In genomic region chr3:88500087-88500486, GRCm38 (mm10) we compare ENCODE assay signal across 10 mouse cellular contexts. TPM values are rescaled to one million over a fixed set of nuclear protein-coding genes. Genes with fewer than 3 reads are reported as not detected.
DNase-seq lines count a peak whose midpoint lies in the region; ATAC-seq and TF ChIP-seq lines count a peak whose summit lies in the region.
"Had no signal": no experiment of that assay in that cellular context is flagged by ENCODE, and none has a peak within 500 bp of the region (broad histone marks: within the 10 kb centered on the region; RNA-seq: fewer than 3 reads in every experiment).

No protein-coding gene starts in this region.

- H3K9me3 ChIP-seq in heart, embryonic 14.5 days (ENCODE audit: control insufficient read depth, low read length), result no peaks in the 10 kb centered on the region
- no peaks in the 10 kb centered on the region for H3K9me3 ChIP-seq in MEL (replicated peaks; ENCODE audit: insufficient read depth, low read length)
- H3K9me3 ChIP-seq in liver, embryonic 14.5 days (ENCODE audit: control insufficient read depth, low read length), result no peaks in the 10 kb centered on the region

- peak in 2 of 3 experiments; percentile 19 to 30; a peak in 3 of 6 replicates for TF ChIP-seq CTCF in MEL (IDR thresholded peaks at IDR 0.05 in 2 of 3, conservative IDR thresholded peaks at IDR 0.05 in 1 of 3; ENCODE audit: control insufficient read depth in 1 of 3, insufficient read depth in 1 of 3, low read depth in 2 of 3, low read length in 3 of 3, poor library complexity in 1 of 3, severe bottlenecking in 1 of 3)
- peak; percentile 40; the same call in 1 of the 2 replicates for TF ChIP-seq CTCF in liver, embryonic 14.5 days (IDR thresholded peaks at IDR 0.05; ENCODE audit: low read depth)

- intact Hi-C loops in heart, postnatal 10 days (cut with DNase I), result no loop called here

- ATAC-seq in heart, embryonic 14.5 days (ENCODE audit: insufficient number of reproducible peaks, insufficient read depth, low FRiP score, low read depth), result no peak
- ATAC-seq in liver, embryonic 14.5 days (ENCODE audit: insufficient read depth), result no peak
- ATAC-seq: forebrain, postnatal 0 days had no signal

- peaks cover 44% of the 10 kb centered on the region for H3K79me2 ChIP-seq in MEL (ENCODE audit: control insufficient read depth, insufficient read depth, low read length, poor library complexity)

- peak in 1 of 2 experiments; percentile 40; a peak in 1 of 4 replicates for TF ChIP-seq POLR2A in MEL (IDR thresholded peaks at IDR 0.05; ENCODE audit: control insufficient read depth in 1 of 2, insufficient read depth in 1 of 2, low read depth in 1 of 2, low read length in 2 of 2, poor library complexity in 1 of 2)

- peaks cover 24 to 48% of the 10 kb centered on the region in 2 experiments for H3K4me1 ChIP-seq in heart, embryonic 14.5 days (ENCODE audit: control insufficient read depth in 2 of 2, insufficient read depth in 2 of 2, low read length in 2 of 2)
- H3K4me1 ChIP-seq in MEL (ENCODE audit: control insufficient read depth in 1 of 2, insufficient read depth in 2 of 2, low read length in 2 of 2), result peaks cover 23 to 47% of the 10 kb centered on the region in 2 experiments
- peaks cover 56% of the 10 kb centered on the region in 2 experiments for H3K4me1 ChIP-seq in liver, embryonic 14.5 days (replicated peaks; ENCODE audit: control insufficient read depth in 2 of 2, insufficient read depth in 2 of 2, low read length in 1 of 2)

- no peak for TF ChIP-seq RAD21 in MEL (IDR thresholded peaks at IDR 0.05; ENCODE audit: low read depth, low read length)

- H3K9ac ChIP-seq in heart, embryonic 14.5 days (ENCODE audit: low read length), result peak overlapping the region; percentile 93; the same call in 1 of the 2 replicates
- H3K9ac ChIP-seq in MEL (ENCODE audit: control insufficient read depth, low read depth, low read length, poor library complexity, severe bottlenecking), result peak overlapping the region; percentile 76
- H3K9ac ChIP-seq in liver, embryonic 14.5 days (replicated peaks), result peak overlapping the region; percentile 94
- H3K9ac ChIP-seq: forebrain, postnatal 0 days had no signal

- H3K36me3 ChIP-seq in heart, embryonic 14.5 days (ENCODE audit: control insufficient read depth, insufficient read depth, low read length), result peaks cover 16% of the 10 kb centered on the region
- H3K36me3 ChIP-seq in MEL (ENCODE audit: control insufficient read depth in 1 of 2, insufficient read depth in 2 of 2, low read length in 2 of 2), result peaks cover 2 to 48% of the 10 kb centered on the region in 2 experiments; a peak in 3 of 4 replicates
- H3K36me3 ChIP-seq in liver, embryonic 14.5 days (replicated peaks; ENCODE audit: control insufficient read depth, insufficient read depth, low read depth), result peaks cover 32% of the 10 kb centered on the region

- peak; percentile 38 to 72; a peak in 2 of 4 replicates for TF ChIP-seq EP300 in MEL (IDR thresholded peaks at IDR 0.05; ENCODE audit: low read depth in 1 of 2, low read length in 2 of 2)
- no peak for TF ChIP-seq EP300 in liver, embryonic 14.5 days (IDR thresholded peaks at IDR 0.05; ENCODE audit: low read depth)

- no peaks in the 10 kb centered on the region for H3K27me3 ChIP-seq in heart, embryonic 14.5 days (ENCODE audit: control insufficient read depth, insufficient read depth, low read length)
- H3K27me3 ChIP-seq in MEL (ENCODE audit: control insufficient read depth in 1 of 2, insufficient read depth in 2 of 2, low read length in 2 of 2), result no peaks in the 10 kb centered on the region
- H3K27me3 ChIP-seq in liver, embryonic 14.5 days (ENCODE audit: control insufficient read depth, insufficient read depth, low read length), result no peaks in the 10 kb centered on the region

- WGBS in heart, embryonic 14.5 days, result 80% methylated on average over 7 of the region's 7 CpGs
- WGBS in liver, embryonic 14.5 days (ENCODE audit: insufficient replicate concordance), result 41% methylated on average over 7 of the region's 7 CpGs

- peak overlapping the region; percentile 94; the same call in 1 of the 2 replicates for H3K4me2 ChIP-seq in heart, embryonic 14.5 days (ENCODE audit: low read length)
- peak overlapping the region; percentile 77 for H3K4me2 ChIP-seq in liver, embryonic 14.5 days (ENCODE audit: low read depth)

- H3K27ac ChIP-seq in heart, embryonic 14.5 days (replicated peaks in 1 of 2; ENCODE audit: control insufficient read depth in 1 of 2, insufficient read depth in 1 of 2, low read depth in 2 of 2, low read length in 2 of 2), result no peak overlapping the region
- H3K27ac ChIP-seq in MEL (ENCODE audit: control insufficient read depth, low read depth, low read length), result peak overlapping the region; percentile 95
- peak overlapping the region; percentile 83 for H3K27ac ChIP-seq in liver, embryonic 14.5 days

- H3K4me3 ChIP-seq in heart, embryonic 14.5 days (ENCODE audit: control insufficient read depth in 1 of 2, insufficient read depth in 1 of 2, low read depth in 1 of 2, low read length in 2 of 2), result no peak overlapping the region
- H3K4me3 ChIP-seq in MEL (ENCODE audit: control insufficient read depth in 1 of 2, insufficient read depth in 1 of 2, low read depth in 2 of 2, low read length in 2 of 2), result no peak overlapping the region
- H3K4me3 ChIP-seq in liver, embryonic 14.5 days (ENCODE audit: insufficient read depth in 1 of 2, low read depth in 2 of 2, low read length in 2 of 2), result peak overlapping the region; percentile 67 to 92

- no peak for DNase-seq in heart, postnatal 10 days
- DNase-seq in 3134 (ENCODE audit: extremely low read depth, insufficient read length, low spot score) (peak; percentile 71), MEL (ENCODE audit: low read depth, low spot score) (peak; percentile 87)
- no peak for DNase-seq in liver, embryonic 14.5 days (ENCODE audit: low read depth in 3 of 3, low spot score in 3 of 3)
- no peak for DNase-seq in layer of hippocampus, adult 11-12 months (ENCODE audit: low spot score)
- DNase-seq in urinary bladder, postnatal 36 days (ENCODE audit: low spot score in 2 of 2), result no peak
- DNase-seq: forebrain, postnatal 0 days; lung, adult 2 months had no signal

TF ChIP-seq in MEL, 35 proteins besides CTCF, POLR2A, EP300 and RAD21 (continues in another document):
- TF ChIP-seq MEF2A (IDR thresholded peaks at IDR 0.05; ENCODE audit: extremely low read depth, insufficient replicate concordance, low read depth, low read length, poor library complexity, severe bottlenecking) (no peak), MAZ (IDR thresholded peaks at IDR 0.05; ENCODE audit: low read depth, low read length) (no peak), MYB (IDR thresholded peaks at IDR 0.05; ENCODE audit: low read depth, low read length) (no peak), CHD2 (IDR thresholded peaks at IDR 0.05; ENCODE audit: low read length) (no peak), NELFE (IDR thresholded peaks at IDR 0.05; ENCODE audit: low read depth, low read length) (no peak), MAFK (IDR thresholded peaks at IDR 0.05; ENCODE audit: borderline replicate concordance, low read depth, low read length) (no peak), E2F4 (IDR thresholded peaks at IDR 0.05; ENCODE audit: borderline replicate concordance, low read depth, low read length) (no peak), SMC3 (IDR thresholded peaks at IDR 0.05; ENCODE audit: low read depth, low read length) (no peak)

RNA-seq across cellular contexts. Expression of gene Lmna, which starts 9.7 kb away (rescaled TPM):
- polyA plus RNA-seq in heart, embryonic 14.5 days (2014; fragmentation: Nextera tagmentation; extraction: Ambion mirVana), result 76.7 and 84.1 TPM in 2 replicates
- total RNA-seq in heart, postnatal 10 days (2021), result 100 to 1,000 TPM; 164 to 173 TPM
- 388 and 394 TPM in 2 replicates for total RNA-seq in MEL (2012; rRNA removed)
- 100 to 1,000 TPM; 128 to 302 TPM for polyA plus RNA-seq in MEL (2012; ENCODE audit: insufficient read depth in 1 of 2, insufficient read length in 2 of 2, low read depth in 1 of 2, low replicate concordance in 2 of 2, missing spikeins in 1 of 2)
- 45.2 and 58.7 TPM in 2 replicates for polyA plus RNA-seq in liver, embryonic 14.5 days (2012; rRNA removed)
- polyA plus RNA-seq in liver, embryonic 14.5 days (2014; fragmentation: Nextera tagmentation; extraction: Ambion mirVana), result 115 and 132 TPM in 2 replicates

RNA-seq across cellular contexts. Expression of gene Mex3a, which starts 32.1 kb away (rescaled TPM):
- 9.0 and 11.0 TPM in 2 replicates for polyA plus RNA-seq in heart, embryonic 14.5 days (2014; fragmentation: Nextera tagmentation; extraction: Ambion mirVana)
- total RNA-seq in heart, postnatal 10 days (2021), result 1 to 10 TPM; 3.4 to 6.3 TPM
- 4.3 and 5.5 TPM in 2 replicates for total RNA-seq in MEL (2012; rRNA removed)
- polyA plus RNA-seq in MEL (2012; ENCODE audit: insufficient read depth in 1 of 2, insufficient read length in 2 of 2, low read depth in 1 of 2, low replicate concordance in 2 of 2, missing spikeins in 1 of 2), result 10 to 100 TPM in 1 of 2 experiments, not detected in 1; 10.1 TPM
- polyA plus RNA-seq in liver, embryonic 14.5 days (2012; rRNA removed), result 1.1 and 1.3 TPM in 2 replicates
- polyA plus RNA-seq in liver, embryonic 14.5 days (2014; fragmentation: Nextera tagmentation; extraction: Ambion mirVana), result 0.74 and 0.82 TPM in 2 replicates

RNA-seq across cellular contexts. Expression of gene Sema4a, which starts 39.1 kb away (rescaled TPM):
- polyA plus RNA-seq in heart, embryonic 14.5 days (2014; fragmentation: Nextera tagmentation; extraction: Ambion mirVana), result 0.94 and 1.4 TPM in 2 replicates
- 1 to 10 TPM; 1.8 to 1.9 TPM for total RNA-seq in heart, postnatal 10 days (2021)
- 31.4 and 45.3 TPM in 2 replicates for total RNA-seq in MEL (2012; rRNA removed)
- polyA plus RNA-seq in MEL (2012; ENCODE audit: insufficient read depth in 1 of 2, insufficient read length in 2 of 2, low read depth in 1 of 2, low replicate concordance in 2 of 2, missing spikeins in 1 of 2), result 10 to 100 TPM in 1 of 2 experiments, not detected in 1; 33.5 TPM
- 12.7 and 17.8 TPM in 2 replicates for polyA plus RNA-seq in liver, embryonic 14.5 days (2012; rRNA removed)
- 9.1 and 10.5 TPM in 2 replicates for polyA plus RNA-seq in liver, embryonic 14.5 days (2014; fragmentation: Nextera tagmentation; extraction: Ambion mirVana)

RNA-seq across cellular contexts. Expression of gene Rab25, which starts 48.0 kb away (rescaled TPM):
- 0.30 TPM in 1 of 2 replicates, not detected in the other for polyA plus RNA-seq in heart, embryonic 14.5 days (2014; fragmentation: Nextera tagmentation; extraction: Ambion mirVana)
- not detected for total RNA-seq in heart, postnatal 10 days (2021)
- 0.75 and 0.96 TPM in 2 replicates for total RNA-seq in MEL (2012; rRNA removed)
- 1 to 10 TPM in 1 of 2 experiments, not detected in 1; 1.9 TPM for polyA plus RNA-seq in MEL (2012; ENCODE audit: insufficient read depth in 1 of 2, insufficient read length in 2 of 2, low read depth in 1 of 2, low replicate concordance in 2 of 2, missing spikeins in 1 of 2)
- polyA plus RNA-seq in liver, embryonic 14.5 days (2012; rRNA removed), result 0.39 and 0.52 TPM in 2 replicates
- 0.25 TPM in 1 of 2 replicates, not detected in the other for polyA plus RNA-seq in liver, embryonic 14.5 days (2014; fragmentation: Nextera tagmentation; extraction: Ambion mirVana)
- total RNA-seq: forebrain, postnatal 0 days; layer of hippocampus, postnatal 10 days had no signal
- polyA plus RNA-seq: forebrain, postnatal 0 days had no signal

RNA-seq across cellular contexts. Expression of gene Lamtor2, which starts 52.8 kb away (rescaled TPM):
- 75.6 and 87.5 TPM in 2 replicates for polyA plus RNA-seq in heart, embryonic 14.5 days (2014; fragmentation: Nextera tagmentation; extraction: Ambion mirVana)
- 10 to 100 TPM; 87.3 to 94.0 TPM for total RNA-seq in heart, postnatal 10 days (2021)
- 125 and 127 TPM in 2 replicates for total RNA-seq in MEL (2012; rRNA removed)
- polyA plus RNA-seq in MEL (2012; ENCODE audit: insufficient read depth in 1 of 2, insufficient read length in 2 of 2, low read depth in 1 of 2, low replicate concordance in 2 of 2, missing spikeins in 1 of 2), result 100 to 1,000 TPM in 1 of 2 experiments, not detected in 1; 188 TPM
- polyA plus RNA-seq in liver, embryonic 14.5 days (2012; rRNA removed), result 63.1 and 73.1 TPM in 2 replicates
- 60.5 and 62.0 TPM in 2 replicates for polyA plus RNA-seq in liver, embryonic 14.5 days (2014; fragmentation: Nextera tagmentation; extraction: Ambion mirVana)

Comparison
In these comparisons a context has a peak if more than half of its experiments do, and no peak if none do; other contexts are left out.
1. H3K27ac ChIP-seq: peak in MEL (single experiment) and liver, embryonic 14.5 days (single experiment); none in heart, embryonic 14.5 days (0 of 2).
2. H3K4me3 ChIP-seq: peak in liver, embryonic 14.5 days (2 of 2); none in heart, embryonic 14.5 days (0 of 2) and MEL (0 of 2).
3. DNase-seq: peak in 3134 (single experiment) and MEL (single experiment); none in heart, postnatal 10 days (0 of 2), liver, embryonic 14.5 days (0 of 3), layer of hippocampus, adult 11-12 months (single experiment) and urinary bladder, postnatal 36 days (0 of 2).
4. Peak in every context shown above with its lines, with median percentiles within 50 percentile points of each other: H3K9ac ChIP-seq.